Mouse (Mus musculus) megakaryocyte, embryonic 14.5 days (primary cell): ENCODE results near the gene Dgat2l6. TPM values are rescaled to one million over a fixed set of nuclear protein-coding genes. Genes with fewer than 3 reads are reported as not detected.

Experiments used
- H3K27me3 ChIP-seq: replicated peaks from 2 replicates; pipeline ENCODE3; 2012; ENCODE audit warnings: inconsistent platforms
- H3K36me3 ChIP-seq: replicated peaks from 2 replicates; pipeline ENCODE3; 2012; ENCODE audit warnings: low read length, inconsistent platforms, mixed read lengths
- H3K4me1 ChIP-seq: 2 replicates; pipeline ENCODE4 v1.6.1; 2012; ENCODE audit warnings: inconsistent platforms
- H3K4me3 ChIP-seq: replicated peaks from 2 replicates; pipeline ENCODE3; 2012; ENCODE audit warnings: moderate library complexity, mild to moderate bottlenecking, inconsistent platforms
- H3K9me3 ChIP-seq: 2 replicates; pipeline ENCODE4 v1.6.1; 2012; ENCODE audit warnings: inconsistent platforms
- FLI1 ChIP-seq: IDR thresholded peaks from 2 replicates; pipeline ENCODE4 v1.6.1; 2012; ENCODE audit warnings: low read length, inconsistent platforms, mixed read lengths
- GATA1 ChIP-seq: IDR thresholded peaks from 3 replicates; pipeline ENCODE4 v1.6.1; 2012; ENCODE audit warnings: mixed read lengths, low read length, inconsistent platforms, borderline replicate concordance
- polyA plus RNA-seq: library from polyadenylated mRNA; stranded (reverse); fragments of >175 nt; gene quantifications from 2 replicates; pipeline ENCODE4 v1.2.3, GENCODE M21; 2012; ENCODE audit warnings: low replicate concordance; ENCODE audit not compliant: insufficient read depth

Gene Dgat2l6
- polyA plus RNA-seq, 1 experiment: not detected

GRCm38 (mm10) chrX:100517626-100518025 lies 7.0 kb upstream of the Dgat2l6 start:
- Histone ChIP-seq H3K9me3 (no peaks in the 10 kb centered on the region), H3K4me3 (no peak overlapping the region), H3K4me1 (peaks cover 7% of the 10 kb centered on the region), H3K27me3 (peaks cover 22% of the 10 kb centered on the region), H3K36me3 (peaks cover 31% of the 10 kb centered on the region)
- TF ChIP-seq GATA1 (no peak), FLI1 (no peak)

- Histone ChIP-seq H3K9me3 (no peaks in the 10 kb centered on the region), H3K27me3 (peaks cover 22% of the 10 kb centered on the region), H3K36me3 (peaks cover 30% of the 10 kb centered on the region), H3K4me3 (no peak overlapping the region), H3K4me1 (peaks cover 7% of the 10 kb centered on the region)
- TF ChIP-seq FLI1 (no peak), GATA1 (no peak)
These were observed 6.1 kb upstream of the Dgat2l6 start for GRCm38 (mm10) chrX:100518532-100518931.

GRCm38 (mm10) chrX:100556026-100556425 lies 31.4 kb downstream of the Dgat2l6 start:
- no peak for TF ChIP-seq GATA1
- no peak for TF ChIP-seq FLI1
- H3K4me1 ChIP-seq: no peaks in the 10 kb centered on the region
- H3K27me3 ChIP-seq: peaks cover 6% of the 10 kb centered on the region
- H3K4me3 ChIP-seq: no peak overlapping the region
- no peaks in the 10 kb centered on the region for H3K9me3 ChIP-seq
- H3K36me3 ChIP-seq: no peaks in the 10 kb centered on the region

GRCm38 (mm10) chrX:100565696-100566095 lies 41.1 kb downstream of the Dgat2l6 start:
- H3K4me3 ChIP-seq: no peak overlapping the region
- no peaks in the 10 kb centered on the region for H3K9me3 ChIP-seq
- H3K36me3 ChIP-seq: no peaks in the 10 kb centered on the region
- TF ChIP-seq FLI1 (no peak), GATA1 (no peak)
- peaks cover 14% of the 10 kb centered on the region for H3K27me3 ChIP-seq
- H3K4me1 ChIP-seq: no peaks in the 10 kb centered on the region

- Histone ChIP-seq H3K36me3 (no peaks in the 10 kb centered on the region), H3K27me3 (peaks cover 30% of the 10 kb centered on the region), H3K4me3 (no peak within 1 kb of the TSS), H3K4me1 (no peaks in the 10 kb centered on the region), H3K9me3 (no peaks in the 10 kb centered on the region)
- TF ChIP-seq GATA1 (no peak), FLI1 (no peak)
These were observed 47.3 kb downstream of the Dgat2l6 start, which contains the start of gene Awat1 for GRCm38 (mm10) chrX:100571951-100572350. Gene Awat1, plus strand, starts transcription at chrX:100572251.

GRCm38 (mm10) chrX:100594791-100595190 lies 70.2 kb downstream of the Dgat2l6 start, which contains the start of gene P2ry4:
Gene P2ry4, minus strand, starts transcription at chrX:100594869.
- H3K36me3 ChIP-seq: no peaks in the 10 kb centered on the region
- peaks cover 34% of the 10 kb centered on the region for H3K27me3 ChIP-seq
- TF ChIP-seq FLI1 (no peak), GATA1 (no peak)
- H3K9me3 ChIP-seq: peaks cover 3% of the 10 kb centered on the region; the same call in 1 of the 2 replicates
- peaks cover 5% of the 10 kb centered on the region for H3K4me1 ChIP-seq
- no peak within 1 kb of the TSS for H3K4me3 ChIP-seq

Other genes with a start within 250 kb of the Dgat2l6 start
- 0.18 TPM in 1 of 2 replicates, not detected in the other for gene Otud6a, start 95.8 kb upstream of the Dgat2l6 start, polyA plus RNA-seq
- gene Awat2, start 82.1 kb upstream of the Dgat2l6 start, polyA plus RNA-seq: not detected in 2 replicates
- gene Igbp1, start 30.5 kb upstream of the Dgat2l6 start, polyA plus RNA-seq: 1.5 and 30.6 TPM in 2 replicates
- not detected in 2 replicates for gene Awat1, start 47.4 kb downstream of the Dgat2l6 start, polyA plus RNA-seq
- not detected in 2 replicates for gene P2ry4, start 70.0 kb downstream of the Dgat2l6 start, polyA plus RNA-seq
- not detected in 2 replicates for gene Arr3, start 80.7 kb downstream of the Dgat2l6 start, polyA plus RNA-seq
- gene Kif4, start 100.9 kb downstream of the Dgat2l6 start, polyA plus RNA-seq: 1.2 TPM in 1 of 2 replicates, not detected in the other
- 3.9 and 16.7 TPM in 2 replicates for gene Pdzd11, start 101.7 kb downstream of the Dgat2l6 start, polyA plus RNA-seq
- not detected in 2 replicates for gene Gdpd2, start 205.0 kb downstream of the Dgat2l6 start, polyA plus RNA-seq
- gene Dlg3, start 242.9 kb downstream of the Dgat2l6 start, polyA plus RNA-seq: 1.6 and 9.7 TPM in 2 replicates